Mouse (Mus musculus): Measurements from ENCODE around the gene Gsta1. TPM values are rescaled to one million over a fixed set of nuclear protein-coding genes. Genes with fewer than 3 reads are reported as not detected.
"Not testable (repeated sequence)": the region's sequence is repeated elsewhere in the genome, so short reads cannot be mapped to it uniquely, and the experiment has no call there.

Gene Gsta1
- polyA plus RNA-seq, 1 experiment from 2014 or later = 0.97 TPM

GRCm38 (mm10) chr9:78224418-78224817 is 6.0 kb upstream of the Gsta1 start:
- TF ChIP-seq CTCF (IDR thresholded peaks at IDR 0.05) (no peak), EP300 (IDR thresholded peaks at IDR 0.05) (no peak)
- Histone ChIP-seq H3K4me1 (ENCODE audit: insufficient read depth, low read depth, low read length) (no peaks in the 10 kb centered on the region), H3K9me3 (ENCODE audit: low read length) (no peaks in the 10 kb centered on the region), H3K36me3 (ENCODE audit: insufficient read depth, low read length) (no peaks in the 10 kb centered on the region), H3K27me3 (replicated peaks; ENCODE audit: insufficient read depth, low read length) (no peaks in the 10 kb centered on the region), H3K4me3 (ENCODE audit: low read depth, low read length) (no peak overlapping the region), H3K9ac (replicated peaks; ENCODE audit: low read depth) (no peak overlapping the region), H3K27ac (ENCODE audit: low read length) (no peak overlapping the region), H3K4me2 (replicated peaks; ENCODE audit: low read depth, low read length) (no peak overlapping the region)
- no peak for DNase-seq (ENCODE audit: low spot score)
- WGBS = 93% methylated on average over 2 of the region's 2 CpGs
- ATAC-seq = no peak

DNA sequence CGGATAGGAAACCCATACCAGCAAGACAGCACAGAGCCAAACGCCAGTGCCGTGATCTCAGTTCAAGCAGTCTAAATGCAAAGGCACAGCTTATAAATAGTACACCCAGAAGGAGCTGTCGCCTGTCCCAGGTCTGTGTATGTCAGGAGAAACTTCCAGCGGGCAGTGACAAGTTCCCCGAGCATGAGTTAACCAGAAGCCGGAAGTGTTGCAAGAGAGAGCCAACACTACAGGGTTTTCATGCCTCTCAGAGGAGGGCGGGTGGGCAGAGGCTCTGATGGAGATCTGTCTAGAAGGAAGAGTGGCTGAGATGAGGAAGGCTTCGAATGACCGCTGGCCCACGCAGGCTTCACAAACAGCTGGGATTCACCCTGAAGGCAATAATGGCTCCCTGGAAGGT is 5.2 kb upstream of the Gsta1 start:
- H3K9me3 ChIP-seq (ENCODE audit: low read length) = no peaks in the 10 kb centered on the region
- no peak overlapping the region for H3K4me2 ChIP-seq (replicated peaks; ENCODE audit: low read depth, low read length)
- no peaks in the 10 kb centered on the region for H3K4me1 ChIP-seq (ENCODE audit: insufficient read depth, low read depth, low read length)
- ATAC-seq = peak; percentile 32; the same call in 1 of the 2 replicates
- no peaks in the 10 kb centered on the region for H3K36me3 ChIP-seq (ENCODE audit: insufficient read depth, low read length)
- WGBS = 59% methylated on average over 11 of the region's 11 CpGs
- H3K27me3 ChIP-seq (replicated peaks; ENCODE audit: insufficient read depth, low read length) = no peaks in the 10 kb centered on the region
- H3K4me3 ChIP-seq (ENCODE audit: low read depth, low read length) = no peak overlapping the region
- DNase-seq (ENCODE audit: low spot score) = peak; percentile 17
- no peak overlapping the region for H3K9ac ChIP-seq (replicated peaks; ENCODE audit: low read depth)
- no peak overlapping the region for H3K27ac ChIP-seq (ENCODE audit: low read length)
- TF ChIP-seq EP300 (IDR thresholded peaks at IDR 0.05) (no peak), CTCF (IDR thresholded peaks at IDR 0.05) (no peak)

DNA sequence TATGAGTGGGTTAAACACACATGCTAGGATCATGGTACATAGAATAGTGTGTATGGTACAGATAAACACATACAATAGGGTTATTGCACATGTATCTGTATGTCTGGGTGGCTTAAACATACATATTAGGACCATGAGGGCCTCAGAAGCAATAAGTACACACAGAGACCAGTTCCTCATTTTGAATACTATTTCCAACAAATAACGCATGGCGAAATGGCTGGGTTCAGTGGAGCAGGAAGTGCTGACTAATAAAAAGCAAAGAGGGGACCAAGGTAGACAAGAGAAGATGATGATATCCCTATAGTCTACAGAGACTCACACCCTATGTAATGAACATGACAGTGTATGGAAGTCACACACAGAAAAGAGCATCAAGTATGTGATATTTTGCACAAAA is 2.3 kb upstream of the Gsta1 start:
- no peak for ATAC-seq
- 95% methylated on average over 2 of the region's 2 CpGs for WGBS
- H3K27ac ChIP-seq (ENCODE audit: low read length) = no peak overlapping the region

GRCm38 (mm10) chr9:78229658-78230057 is 798 bp upstream of the Gsta1 start:
- H3K36me3 ChIP-seq (ENCODE audit: insufficient read depth, low read length); H3K27me3 ChIP-seq (replicated peaks; ENCODE audit: insufficient read depth, low read length); H3K9ac ChIP-seq (replicated peaks; ENCODE audit: low read depth); ATAC-seq; H3K4me1 ChIP-seq (ENCODE audit: insufficient read depth, low read depth, low read length); DNase-seq (ENCODE audit: low spot score); H3K4me2 ChIP-seq (replicated peaks; ENCODE audit: low read depth, low read length); H3K27ac ChIP-seq (ENCODE audit: low read length); H3K9me3 ChIP-seq (ENCODE audit: low read length); H3K4me3 ChIP-seq (ENCODE audit: low read depth, low read length): not testable (repeated sequence)
- WGBS = 49% methylated on average over 3 of the region's 3 CpGs

More for the DNA sequence above, 2.3 kb upstream of the Gsta1 start:
- TF ChIP-seq CTCF (IDR thresholded peaks at IDR 0.05) (no peak), EP300 (IDR thresholded peaks at IDR 0.05) (no peak)
- Histone ChIP-seq H3K4me2 (replicated peaks; ENCODE audit: low read depth, low read length) (no peak overlapping the region), H3K9ac (replicated peaks; ENCODE audit: low read depth) (no peak overlapping the region), H3K27me3 (replicated peaks; ENCODE audit: insufficient read depth, low read length) (no peaks in the 10 kb centered on the region), H3K36me3 (ENCODE audit: insufficient read depth, low read length) (no peaks in the 10 kb centered on the region), H3K4me1 (ENCODE audit: insufficient read depth, low read depth, low read length) (no peaks in the 10 kb centered on the region), H3K4me3 (ENCODE audit: low read depth, low read length) (no peak overlapping the region), H3K9me3 (ENCODE audit: low read length) (no peaks in the 10 kb centered on the region)
- DNase-seq (ENCODE audit: low spot score) = no peak

DNA sequence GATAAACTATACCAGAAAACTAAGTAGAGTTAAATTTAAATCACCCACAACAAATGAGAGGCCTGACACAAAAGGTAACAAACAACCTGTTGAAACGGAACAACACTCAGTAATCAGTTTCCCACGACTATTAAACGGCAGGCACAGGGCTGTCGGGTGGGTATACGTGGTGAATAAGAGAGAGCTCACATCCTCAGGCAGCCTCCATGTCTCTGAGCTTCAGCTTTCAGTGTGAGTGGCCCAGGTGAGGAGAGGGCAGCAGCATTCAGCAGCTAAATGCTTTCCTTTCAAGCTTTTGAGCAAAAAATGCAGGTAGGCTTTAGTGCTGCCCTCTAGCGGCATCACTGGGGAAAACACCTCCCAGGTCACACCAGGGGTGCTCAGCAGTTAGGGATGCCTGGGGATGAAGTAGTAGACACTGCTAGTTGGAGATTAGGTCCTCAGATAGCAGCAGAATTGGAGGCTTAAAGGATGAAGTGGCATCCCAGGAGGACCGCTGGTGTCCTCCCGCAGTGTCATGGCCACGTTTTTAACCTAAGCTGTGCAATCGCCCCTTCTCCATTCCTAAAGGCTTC is 2.8 kb downstream of the Gsta1 start:
- H3K36me3 ChIP-seq (ENCODE audit: insufficient read depth, low read length); H3K27me3 ChIP-seq (replicated peaks; ENCODE audit: insufficient read depth, low read length); H3K4me1 ChIP-seq (ENCODE audit: insufficient read depth, low read depth, low read length); H3K4me3 ChIP-seq (ENCODE audit: low read depth, low read length); H3K9me3 ChIP-seq (ENCODE audit: low read length); DNase-seq (ENCODE audit: low spot score); H3K9ac ChIP-seq (replicated peaks; ENCODE audit: low read depth); H3K27ac ChIP-seq (ENCODE audit: low read length); H3K4me2 ChIP-seq (replicated peaks; ENCODE audit: low read depth, low read length); ATAC-seq: not testable (repeated sequence)
- no CpG with 5 or more reads among the region's 10 CpGs for WGBS

DNA sequence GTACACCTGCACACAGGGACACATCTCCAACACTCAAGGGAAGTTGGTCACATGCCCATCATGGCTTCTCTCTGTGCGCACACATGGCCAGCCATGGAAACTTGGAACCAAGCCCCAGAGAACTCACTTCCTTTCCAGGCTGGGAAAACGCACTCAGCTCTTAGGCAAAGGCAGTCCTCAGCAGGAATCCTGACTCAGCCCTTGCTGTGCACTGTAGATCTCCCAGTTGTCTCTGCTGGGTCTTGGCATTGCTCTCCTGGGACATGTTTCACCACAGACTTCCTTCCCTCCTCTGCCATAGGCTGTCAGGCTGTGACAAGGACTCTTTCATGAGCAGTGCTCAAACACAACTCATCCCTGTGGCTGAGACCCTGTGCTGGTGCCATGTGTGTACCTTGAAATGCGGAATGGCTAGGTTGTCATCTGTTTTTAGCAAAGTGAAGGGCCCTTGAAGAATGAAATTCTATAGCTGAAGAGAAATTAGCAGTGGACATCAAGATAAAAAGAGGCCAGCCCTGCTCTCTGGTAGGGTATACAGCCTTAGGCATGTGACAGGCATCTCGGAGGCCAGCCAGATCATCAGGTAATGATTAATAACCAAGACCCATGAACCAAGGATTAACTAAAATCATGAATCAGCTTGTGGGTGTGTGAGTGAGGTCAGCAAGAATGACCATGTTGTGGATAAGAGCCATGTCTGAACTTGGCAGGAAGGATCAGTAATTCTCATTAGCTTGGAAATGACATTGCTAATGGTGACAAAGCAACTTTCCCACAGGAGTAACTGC is 25.4 kb downstream of the Gsta1 start:
- not testable (repeated sequence) for H3K36me3 ChIP-seq (ENCODE audit: insufficient read depth, low read length); H3K4me2 ChIP-seq (replicated peaks; ENCODE audit: low read depth, low read length); H3K9me3 ChIP-seq (ENCODE audit: low read length); ATAC-seq; DNase-seq (ENCODE audit: low spot score); H3K27ac ChIP-seq (ENCODE audit: low read length); H3K4me1 ChIP-seq (ENCODE audit: insufficient read depth, low read depth, low read length); H3K27me3 ChIP-seq (replicated peaks; ENCODE audit: insufficient read depth, low read length); H3K9ac ChIP-seq (replicated peaks; ENCODE audit: low read depth); H3K4me3 ChIP-seq (ENCODE audit: low read depth, low read length)
- WGBS = 59% methylated on average over 4 of the region's 4 CpGs

GRCm38 (mm10) chr9:78256914-78257313 is 26.5 kb downstream of the Gsta1 start, which contains the start of gene Gm3776:
Gene Gm3776, plus strand, starts transcription at chr9:78257129.
- not testable (repeated sequence) for H3K36me3 ChIP-seq (ENCODE audit: insufficient read depth, low read length); H3K4me2 ChIP-seq (replicated peaks; ENCODE audit: low read depth, low read length); H3K4me3 ChIP-seq (ENCODE audit: low read depth, low read length); H3K4me1 ChIP-seq (ENCODE audit: insufficient read depth, low read depth, low read length); DNase-seq (ENCODE audit: low spot score); H3K27me3 ChIP-seq (replicated peaks; ENCODE audit: insufficient read depth, low read length); H3K9ac ChIP-seq (replicated peaks; ENCODE audit: low read depth); ATAC-seq; H3K9me3 ChIP-seq (ENCODE audit: low read length); H3K27ac ChIP-seq (ENCODE audit: low read length)
- WGBS = 63% methylated on average over 1 of the region's 3 CpGs

Data from lung, postnatal 0 days (tissue).